Mouse (Mus musculus) myocyte (in vitro differentiated cells): ENCODE measurements at regions not wholly inside any gene's neighbourhood (a gene's known extent, or its start where the extent isn't known, plus 50 kb on each side); places are given as distances from the start of the nearest gene placed in this dataset.

Experiments
- H3K27me3 ChIP-seq: one replicate; pipeline ENCODE4 v1.6.1; 2011; ENCODE audit not compliant: control insufficient read depth, insufficient read depth, insufficient read length
- H3K36me3 ChIP-seq: one replicate; pipeline ENCODE4 v1.6.1; 2011; ENCODE audit not compliant: control insufficient read depth, insufficient read depth
- H3K4me2 ChIP-seq: one replicate; pipeline ENCODE4 v1.6.1; 2011; ENCODE audit warnings: low read depth, control low read depth
- H3K4me3 ChIP-seq: one replicate; pipeline ENCODE4 v1.5.1; 2011; ENCODE audit warnings: mild to moderate bottlenecking, control low read depth, moderate library complexity
- H3K79me2 ChIP-seq: one replicate; pipeline ENCODE4 v1.6.1; 2011; ENCODE audit not compliant: control insufficient read depth, insufficient read depth
- H3ac ChIP-seq: one replicate; pipeline ENCODE4 v1.6.1; 2011; ENCODE audit not compliant: control insufficient read depth, insufficient read length
- CEBPB ChIP-seq: IDR thresholded peaks from 2 replicates; pipeline ENCODE4 v1.6.1; 2011; ENCODE audit warnings: mild to moderate bottlenecking, moderate library complexity; ENCODE audit not compliant: poor library complexity, insufficient read depth, severe bottlenecking
- E2F4 ChIP-seq: IDR thresholded peaks from one replicate; pipeline ENCODE4 v1.6.1; 2011; ENCODE audit warnings: mild to moderate bottlenecking, control low read depth, moderate library complexity; ENCODE audit not compliant: insufficient read depth
- MAX ChIP-seq: IDR thresholded peaks from one replicate; pipeline ENCODE4 v1.6.1; 2011; ENCODE audit warnings: low read depth, mild to moderate bottlenecking, control low read depth
- MYOD1 ChIP-seq, 3 experiments: IDR thresholded peaks; one replicate each; pipeline ENCODE4 v1.6.1; 2011; ENCODE audit warnings: control low read depth in 2 of 3, low read depth in 2 of 3, mild to moderate bottlenecking in 2 of 3, moderate library complexity in 1 of 3; ENCODE audit not compliant: insufficient read length in 2 of 3, control insufficient read depth in 1 of 3
- MYOG ChIP-seq, 3 experiments: IDR thresholded peaks; one replicate each; pipeline ENCODE4 v1.6.1; 2011; ENCODE audit warnings: control low read depth in 2 of 3, low read depth in 2 of 3, mild to moderate bottlenecking in 2 of 3; ENCODE audit not compliant: insufficient read length in 2 of 3, control insufficient read depth in 1 of 3, insufficient read depth in 1 of 3
- POLR2A ChIP-seq: IDR thresholded peaks from one replicate; pipeline ENCODE4 v1.6.1; 2011; ENCODE audit warnings: low read depth, mild to moderate bottlenecking, control low read depth, moderate library complexity; ENCODE audit not compliant: insufficient read length
- POLR2AphosphoS2 ChIP-seq: IDR thresholded peaks from one replicate; pipeline ENCODE4 v1.6.1; 2011; ENCODE audit warnings: low read depth, control low read depth; ENCODE audit not compliant: insufficient read length
- REST ChIP-seq: IDR thresholded peaks from one replicate; pipeline ENCODE4 v1.6.1; 2011; ENCODE audit warnings: mild to moderate bottlenecking, control low read depth, moderate library complexity; ENCODE audit not compliant: insufficient read depth, insufficient read length
- SRF ChIP-seq: IDR thresholded peaks from one replicate; pipeline ENCODE4 v1.6.1; 2011; ENCODE audit warnings: low read depth; ENCODE audit not compliant: control insufficient read depth, insufficient read length
- TCF12 ChIP-seq: IDR thresholded peaks from one replicate; pipeline ENCODE4 v1.6.1; 2011; ENCODE audit warnings: mild to moderate bottlenecking, control low read depth; ENCODE audit not compliant: poor library complexity, insufficient read depth, severe bottlenecking
- TCF3 ChIP-seq: IDR thresholded peaks from one replicate; pipeline ENCODE4 v1.6.1; 2011; ENCODE audit warnings: low read depth, control low read depth; ENCODE audit not compliant: insufficient read length
- USF1 ChIP-seq: IDR thresholded peaks from one replicate; pipeline ENCODE4 v1.6.1; 2011; ENCODE audit warnings: low read depth, mild to moderate bottlenecking, control low read depth, moderate library complexity

GRCm38 (mm10) chr3:128723100-128723499, 476.6 kb upstream of the Pitx2 start:
- H3K36me3 ChIP-seq = no peaks in the 10 kb centered on the region
- H3K27me3 ChIP-seq = no peaks in the 10 kb centered on the region
- TF ChIP-seq REST (no peak), TCF3 (no peak), CEBPB (no peak), POLR2AphosphoS2 (no peak), MYOG (IDR thresholded peaks at IDR 0.05; ENCODE audit: control insufficient read depth in 1 of 3, insufficient read depth in 1 of 3, insufficient read length in 2 of 3, low read depth in 2 of 3) (no peak), SRF (no peak), USF1 (no peak), POLR2A (no peak), MYOD1 (IDR thresholded peaks at IDR 0.05; ENCODE audit: control insufficient read depth in 1 of 3, insufficient read length in 2 of 3, low read depth in 2 of 3) (no peak)
- H3ac ChIP-seq = no peak overlapping the region
- no peak overlapping the region for H3K4me3 ChIP-seq
- no peaks in the 10 kb centered on the region for H3K79me2 ChIP-seq
- no peak overlapping the region for H3K4me2 ChIP-seq

- TF ChIP-seq MAX = no peak
- no peak for TF ChIP-seq TCF3
- TF ChIP-seq POLR2AphosphoS2 = no peak
- no peak for TF ChIP-seq MYOD1 (IDR thresholded peaks at IDR 0.05; ENCODE audit: control insufficient read depth in 1 of 3, insufficient read length in 2 of 3, low read depth in 2 of 3)
- TF ChIP-seq TCF12 = no peak
- no peak for TF ChIP-seq MYOG (IDR thresholded peaks at IDR 0.05; ENCODE audit: control insufficient read depth in 1 of 3, insufficient read depth in 1 of 3, insufficient read length in 2 of 3, low read depth in 2 of 3)
- no peak for TF ChIP-seq SRF
- TF ChIP-seq CEBPB = no peak
- TF ChIP-seq E2F4 = no peak
- no peak for TF ChIP-seq USF1
- TF ChIP-seq REST = no peak
- no peak for TF ChIP-seq POLR2A
- Histone ChIP-seq H3ac (no peak overlapping the region), H3K4me2 (no peak overlapping the region), H3K27me3 (no peaks in the 10 kb centered on the region), H3K4me3 (no peak overlapping the region), H3K36me3 (no peaks in the 10 kb centered on the region), H3K79me2 (no peaks in the 10 kb centered on the region)
These were observed 479.4 kb upstream of the Pitx2 start for GRCm38 (mm10) chr3:128720276-128720675.

- TF ChIP-seq E2F4 (no peak), CEBPB (no peak)
- Histone ChIP-seq H3K79me2 (no peaks in the 10 kb centered on the region), H3K36me3 (no peaks in the 10 kb centered on the region), H3K4me2 (no peak overlapping the region), H3ac (no peak overlapping the region), H3K27me3 (no peaks in the 10 kb centered on the region), H3K4me3 (no peak overlapping the region)
These were observed 480.5 kb upstream of the Pitx2 start for GRCm38 (mm10) chr3:128719226-128719625.

GRCm38 (mm10) chr3:128707270-128707669, 492.4 kb upstream of the Pitx2 start:
- no peak for TF ChIP-seq CEBPB
- no peak for TF ChIP-seq SRF
- TF ChIP-seq USF1 = no peak
- TF ChIP-seq POLR2A = no peak
- TF ChIP-seq E2F4 = no peak
- Histone ChIP-seq H3ac (no peak overlapping the region), H3K27me3 (no peaks in the 10 kb centered on the region), H3K79me2 (no peaks in the 10 kb centered on the region), H3K36me3 (no peaks in the 10 kb centered on the region), H3K4me2 (no peak overlapping the region), H3K4me3 (no peak overlapping the region)

- H3K79me2 ChIP-seq = no peaks in the 10 kb centered on the region
- H3K36me3 ChIP-seq = no peaks in the 10 kb centered on the region
- no peak overlapping the region for H3K4me2 ChIP-seq
- H3ac ChIP-seq = no peak overlapping the region
- TF ChIP-seq POLR2A (no peak), TCF3 (no peak), REST (no peak), TCF12 (no peak), CEBPB (no peak), SRF (no peak), USF1 (no peak)
- H3K4me3 ChIP-seq = no peak overlapping the region
- no peaks in the 10 kb centered on the region for H3K27me3 ChIP-seq
These were observed 531.1 kb upstream of the Pitx2 start for GRCm38 (mm10) chr3:128668468-128669127.

GRCm38 (mm10) chr3:128665184-128665583, 534.5 kb upstream of the Pitx2 start:
- no peak overlapping the region for H3K4me3 ChIP-seq
- H3K27me3 ChIP-seq = no peaks in the 10 kb centered on the region
- no peak overlapping the region for H3K4me2 ChIP-seq
- no peak for TF ChIP-seq TCF3
- peak; percentile 29 for TF ChIP-seq USF1
- no peak for TF ChIP-seq MAX
- H3K36me3 ChIP-seq = no peaks in the 10 kb centered on the region
- no peaks in the 10 kb centered on the region for H3K79me2 ChIP-seq
- no peak overlapping the region for H3ac ChIP-seq
